Mouse (Mus musculus) cerebellum, adult 2 months (tissue): ENCODE measurements around the gene Krcc1.

Experiments used
- CTCF ChIP-seq: fragments of 200-500 bp; IDR thresholded peaks from 2 replicates; pipeline ENCODE4 v1.5.1; 2011; ENCODE audit warnings: low read depth, mild to moderate bottlenecking, control low read depth, low read length, moderate library complexity, borderline replicate concordance; ENCODE audit not compliant: insufficient read depth
- POLR2A ChIP-seq: fragments of 200-500 bp; IDR thresholded peaks from 2 replicates; pipeline ENCODE4 v1.6.1; 2011; ENCODE audit warnings: low read length, control low read depth, borderline replicate concordance; ENCODE audit not compliant: insufficient read depth

- TF ChIP-seq CTCF, result no peak
- TF ChIP-seq POLR2A, result no peak
Observed at GRCm38 (mm10) chr6:71324816-71325215, 53.3 kb downstream of the Krcc1 start.
